Mouse (Mus musculus) olfactory bulb, adult 2 months (tissue): ENCODE measurements around the gene Sar1a. TPM values are rescaled to one million over a fixed set of nuclear protein-coding genes. Genes with fewer than 3 reads are reported as not detected.

Experiments
- H3K27ac ChIP-seq: fragments of 200-500 bp; 2 replicates; pipeline ENCODE4 v1.5.1; 2012; ENCODE audit warnings: low read depth, low read length; ENCODE audit not compliant: insufficient read depth
- H3K4me1 ChIP-seq: fragments of 200-500 bp; 2 replicates; pipeline ENCODE4 v1.6.1; 2012; ENCODE audit warnings: low read length; ENCODE audit not compliant: control insufficient read depth, insufficient read depth
- H3K4me3 ChIP-seq: fragments of 200-500 bp; 2 replicates; pipeline ENCODE4 v1.5.1; 2012; ENCODE audit warnings: mild to moderate bottlenecking, low read depth, low read length, moderate library complexity; ENCODE audit not compliant: insufficient read depth
- CTCF ChIP-seq: fragments of 200-500 bp; IDR thresholded peaks from 2 replicates; pipeline ENCODE4 v1.5.1; 2012; ENCODE audit warnings: low read depth, mild to moderate bottlenecking, low read length, moderate library complexity; ENCODE audit not compliant: insufficient read depth
- POLR2A ChIP-seq: fragments of 200-500 bp; IDR thresholded peaks from 2 replicates; pipeline ENCODE4 v1.6.1; 2012; ENCODE audit warnings: mild to moderate bottlenecking, low read depth, low read length, moderate library complexity; ENCODE audit not compliant: insufficient read depth
- WGBS: fragments of 180-500 bp; shearing (Covaris S2); methylation state at CpG from one replicate; pipeline ENCODE4 v1.1.7; 2018; 5-methylcytosine and 5-hydroxymethylcytosine counted together
- polyA plus RNA-seq: library from polyadenylated mRNA; stranded (reverse); fragments of >200 nt; gene quantifications from 2 replicates; pipeline ENCODE4 v1.2.4, GENCODE M21; 2012; ENCODE audit warnings: low replicate concordance; ENCODE audit not compliant: missing spikeins, insufficient read depth, insufficient read length

The Sar1a gene
- polyA plus RNA-seq, 1 experiment, result not detected

GRCm38 (mm10) chr10:61670758-61671157 lies 9.3 kb upstream of the Sar1a start:
- Histone ChIP-seq H3K27ac (no peak overlapping the region), H3K4me1 (no peaks in the 10 kb centered on the region), H3K4me3 (no peak overlapping the region)
- WGBS, result 85% methylated on average over 3 of the region's 3 CpGs
- TF ChIP-seq POLR2A, result no peak
- TF ChIP-seq CTCF, result no peak

- TF ChIP-seq CTCF (no peak), POLR2A (no peak)
- no peak overlapping the region for H3K4me3 ChIP-seq
- H3K4me1 ChIP-seq, result no peaks in the 10 kb centered on the region
- WGBS, result 87% methylated on average over 3 of the region's 3 CpGs
- H3K27ac ChIP-seq, result no peak overlapping the region
These were observed 4.2 kb upstream of the Sar1a start for GRCm38 (mm10) chr10:61675935-61676334.

GRCm38 (mm10) chr10:61679545-61679944 lies 554 bp upstream of the Sar1a start:
- peak overlapping the region; percentile 74 for H3K4me3 ChIP-seq
- H3K4me1 ChIP-seq, result peaks cover 3% of the 10 kb centered on the region
- peak overlapping the region; percentile 63 for H3K27ac ChIP-seq
- WGBS, result 23% methylated on average over 9 of the region's 9 CpGs
- TF ChIP-seq POLR2A (no peak), CTCF (no peak)

- Histone ChIP-seq H3K4me1 (no peaks in the 10 kb centered on the region), H3K4me3 (no peak overlapping the region), H3K27ac (no peak overlapping the region)
- TF ChIP-seq CTCF, result no peak
- no peak for TF ChIP-seq POLR2A
- 82% methylated on average over 8 of the region's 8 CpGs for WGBS
These were observed 9.3 kb downstream of the Sar1a start for GRCm38 (mm10) chr10:61689405-61689804.

- H3K27ac ChIP-seq, result no peak overlapping the region
- peaks cover 14% of the 10 kb centered on the region for H3K4me1 ChIP-seq
- no peak overlapping the region for H3K4me3 ChIP-seq
- WGBS, result 69% methylated on average over 4 of the region's 4 CpGs
- no peak for TF ChIP-seq POLR2A
- TF ChIP-seq CTCF, result no peak
These were observed 13.5 kb downstream of the Sar1a start for GRCm38 (mm10) chr10:61693563-61693962.

- peak; percentile 72; the same call in 1 of the 2 replicates for TF ChIP-seq POLR2A
- TF ChIP-seq CTCF, result no peak
- WGBS, result under 1% methylated on average over 42 of the region's 42 CpGs
- Histone ChIP-seq H3K4me3 (peak within 1 kb of the TSS; percentile 91), H3K4me1 (peaks cover 21% of the 10 kb centered on the region), H3K27ac (peak within 1 kb of the TSS; percentile 85)
These were observed 15.0 kb downstream of the Sar1a start, which contains the start of gene Tysnd1 for GRCm38 (mm10) chr10:61694870-61695670. Tysnd1 (plus strand) TSS chr10:61695514.

- WGBS, result under 1% methylated on average over 111 of the region's 111 CpGs
- peak overlapping the region; percentile 91 for H3K4me3 ChIP-seq
- TF ChIP-seq CTCF (no peak), POLR2A (no peak)
- H3K27ac ChIP-seq, result peak overlapping the region; percentile 16; the same call in 1 of the 2 replicates
- peaks cover 21% of the 10 kb centered on the region for H3K4me1 ChIP-seq
These were observed 15.8 kb downstream of the Sar1a start for GRCm38 (mm10) chr10:61695703-61696559.

GRCm38 (mm10) chr10:61696560-61696823 lies 16.4 kb downstream of the Sar1a start:
- 17% methylated on average over 19 of the region's 19 CpGs for WGBS
- H3K27ac ChIP-seq, result no peak overlapping the region
- peak overlapping the region; percentile 91 for H3K4me3 ChIP-seq
- peaks cover 21% of the 10 kb centered on the region for H3K4me1 ChIP-seq
- TF ChIP-seq CTCF, result no peak

- TF ChIP-seq CTCF (no peak), POLR2A (no peak)
These were observed 16.9 kb downstream of the Sar1a start for GRCm38 (mm10) chr10:61697028-61697427.

More at GRCm38 (mm10) chr10:61697028-61697427, 16.9 kb downstream of the Sar1a start:
- Histone ChIP-seq H3K4me1 (peaks cover 21% of the 10 kb centered on the region), H3K4me3 (peak overlapping the region; percentile 91), H3K27ac (no peak overlapping the region)
- 93% methylated on average over 2 of the region's 2 CpGs for WGBS
